8 mouse cellular contexts compared by ENCODE assay signal in the genomic region with DNA sequence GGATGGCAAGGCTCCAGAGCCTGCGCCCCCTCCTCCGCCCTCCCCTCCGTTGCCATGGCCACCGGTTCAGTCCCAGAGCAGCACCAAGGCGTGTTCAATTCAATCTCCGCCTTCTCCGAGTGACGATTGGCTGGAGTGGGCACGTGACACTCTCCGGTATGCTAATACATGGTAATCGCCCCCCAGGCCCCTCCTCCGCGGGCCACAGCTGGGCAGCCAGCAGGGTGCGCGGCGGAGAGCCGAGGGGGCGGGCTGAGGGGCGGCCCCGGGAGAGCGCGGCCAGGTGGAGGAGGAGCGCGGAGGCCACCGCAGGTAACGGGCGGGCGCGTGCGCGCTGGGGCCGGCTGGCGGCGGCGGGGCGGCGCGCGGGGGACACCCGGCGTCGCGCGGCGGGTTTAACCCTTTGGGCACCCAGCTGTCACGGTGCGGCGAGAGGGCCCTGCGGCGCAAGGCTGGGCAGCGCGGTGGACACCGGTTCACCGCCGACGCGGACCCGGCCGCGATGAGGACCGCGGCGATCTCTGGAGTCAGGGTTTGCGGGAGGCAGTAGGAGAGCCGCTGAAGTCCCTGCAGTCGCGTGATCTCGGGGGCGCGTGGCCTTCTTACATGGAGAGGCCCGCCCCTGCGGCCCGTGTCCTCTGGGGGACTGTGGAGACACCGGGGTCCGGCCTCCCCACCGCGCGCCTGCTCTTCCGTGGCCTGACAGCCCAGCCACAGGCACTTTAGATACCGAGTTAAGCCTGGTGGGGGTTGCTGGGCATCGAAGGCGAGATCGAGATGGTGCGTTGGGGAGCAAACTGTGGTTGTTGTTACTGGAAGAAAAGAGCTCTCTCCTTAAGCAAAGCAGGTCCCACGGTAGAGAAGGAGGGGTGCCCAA. TPM values are rescaled to one million over a fixed set of nuclear protein-coding genes. Genes with fewer than 3 reads are reported as not detected.
DNase-seq lines count a peak whose midpoint lies in the region; ATAC-seq and TF ChIP-seq lines count a peak whose summit lies in the region.

TSS of gene Phc2 (plus strand) at position 198 of the 877 bp plus-strand sequence.

- peak; percentile 97 for DNase-seq in cerebellum, adult 11-12 months
- DNase-seq in forebrain, embryonic 14.5 days (ENCODE audit: low spot score) = peak; percentile 99
- peak; percentile 91 to 93 for DNase-seq in heart, postnatal 10 days
- DNase-seq in kidney, postnatal 4 days = peak; percentile 97 to 98
- DNase-seq in neural tube, embryonic 11.5 days (ENCODE audit: low spot score) = peak; percentile 95

- TF ChIP-seq EP300 in ES-Bruce4 (IDR thresholded peaks at IDR 0.05; ENCODE audit: insufficient read depth, low read depth, low read length) = no peak

- 0 out of 2 replicates have a peak, but pooled peaks cover 1% of the 10 kb centered on the region for H3K27me3 ChIP-seq in ES-Bruce4 (ENCODE audit: control insufficient read depth, insufficient read depth, low read length, poor library complexity, severe bottlenecking)
- 0 out of 2 replicates have a peak, but pooled peaks cover 6% of the 10 kb centered on the region for H3K27me3 ChIP-seq in forebrain, embryonic 14.5 days (replicated peaks; ENCODE audit: control insufficient read depth, insufficient read depth, low read length)
- H3K27me3 ChIP-seq in liver, embryonic 15.5 days = peaks cover 18% of the 10 kb centered on the region
- H3K27me3 ChIP-seq in neural tube, embryonic 11.5 days (ENCODE audit: control insufficient read depth, insufficient read depth, low read length) = no peaks in the 10 kb centered on the region
- no peaks in the 10 kb centered on the region for H3K27me3 ChIP-seq in stomach, embryonic 16.5 days (ENCODE audit: control insufficient read depth, insufficient read depth, low read length)

- H3K4me2 ChIP-seq in forebrain, embryonic 14.5 days (ENCODE audit: low read length) = peak within 1 kb of the TSS; percentile 94
- H3K4me2 ChIP-seq in liver, embryonic 15.5 days = peak within 1 kb of the TSS; percentile 88
- H3K4me2 ChIP-seq in neural tube, embryonic 11.5 days (ENCODE audit: low read depth) = peak within 1 kb of the TSS; percentile 94
- peak within 1 kb of the TSS; percentile 96 for H3K4me2 ChIP-seq in stomach, embryonic 16.5 days (ENCODE audit: low read depth, low read length)

- H3K9me3 ChIP-seq in ES-Bruce4 (replicated peaks; ENCODE audit: control insufficient read depth, insufficient read depth, low read length, poor library complexity, severe bottlenecking) = no peaks in the 10 kb centered on the region
- no peaks in the 10 kb centered on the region for H3K9me3 ChIP-seq in forebrain, embryonic 14.5 days (replicated peaks; ENCODE audit: control insufficient read depth, low read length)
- no peaks in the 10 kb centered on the region for H3K9me3 ChIP-seq in liver, embryonic 15.5 days (replicated peaks)
- H3K9me3 ChIP-seq in neural tube, embryonic 11.5 days (ENCODE audit: control insufficient read depth, low read length) = no peaks in the 10 kb centered on the region
- H3K9me3 ChIP-seq in stomach, embryonic 16.5 days (replicated peaks; ENCODE audit: control insufficient read depth, low read length) = no peaks in the 10 kb centered on the region

- intact Hi-C loops in heart, postnatal 10 days (cut with DNase I) = no loop called here

- ATAC-seq in forebrain, embryonic 14.5 days = peak; percentile 99
- peak; percentile 96 for ATAC-seq in liver, embryonic 15.5 days (ENCODE audit: insufficient read depth)
- ATAC-seq in neural tube, embryonic 11.5 days (ENCODE audit: insufficient read depth, low FRiP score, low TSS enrichment) = peak; percentile 99
- peak; percentile 97 for ATAC-seq in stomach, embryonic 16.5 days (ENCODE audit: insufficient read depth, low FRiP score)

- peak within 1 kb of the TSS; percentile 71 for H3K4me3 ChIP-seq in ES-Bruce4 (ENCODE audit: low read depth, low read length)
- H3K4me3 ChIP-seq in forebrain, embryonic 14.5 days (ENCODE audit: low read depth, low read length) = peak within 1 kb of the TSS; percentile 70
- H3K4me3 ChIP-seq in liver, embryonic 15.5 days (replicated peaks) = peak within 1 kb of the TSS; percentile 63
- peak within 1 kb of the TSS; percentile 75 for H3K4me3 ChIP-seq in neural tube, embryonic 11.5 days (ENCODE audit: low read depth, low read length)
- H3K4me3 ChIP-seq in stomach, embryonic 16.5 days (replicated peaks; ENCODE audit: low read length) = peak within 1 kb of the TSS; percentile 71

- no peaks in the 10 kb centered on the region for H3K36me3 ChIP-seq in ES-Bruce4 (ENCODE audit: control insufficient read depth, insufficient read depth, low read length, poor library complexity, severe bottlenecking)
- no peaks in the 10 kb centered on the region for H3K36me3 ChIP-seq in forebrain, embryonic 14.5 days (ENCODE audit: control insufficient read depth, insufficient read depth, low read length)
- no peaks in the 10 kb centered on the region for H3K36me3 ChIP-seq in liver, embryonic 15.5 days (replicated peaks)
- H3K36me3 ChIP-seq in neural tube, embryonic 11.5 days (ENCODE audit: control insufficient read depth, insufficient read depth, low read length) = no peaks in the 10 kb centered on the region
- H3K36me3 ChIP-seq in stomach, embryonic 16.5 days (ENCODE audit: control insufficient read depth, insufficient read depth, low read length) = no peaks in the 10 kb centered on the region

- H3K27ac ChIP-seq in ES-Bruce4 (ENCODE audit: insufficient read depth, low read length) = no peak within 1 kb of the TSS
- peak within 1 kb of the TSS; percentile 77 for H3K27ac ChIP-seq in forebrain, embryonic 14.5 days (ENCODE audit: low read depth, low read length)
- no peak within 1 kb of the TSS; the same call in 1 of the 2 replicates for H3K27ac ChIP-seq in liver, embryonic 15.5 days (replicated peaks)
- peak within 1 kb of the TSS; percentile 60 for H3K27ac ChIP-seq in neural tube, embryonic 11.5 days (ENCODE audit: low read depth, low read length)
- H3K27ac ChIP-seq in stomach, embryonic 16.5 days (ENCODE audit: low read length) = peak within 1 kb of the TSS; percentile 60

- no peak for TF ChIP-seq POLR2A in ES-Bruce4 (IDR thresholded peaks at IDR 0.05; ENCODE audit: insufficient read depth, low read length)

- no peak for TF ChIP-seq CTCF in ES-Bruce4 (IDR thresholded peaks at IDR 0.05; ENCODE audit: low read depth, low read length)

- H3K4me1 ChIP-seq in ES-Bruce4 (ENCODE audit: control insufficient read depth, insufficient read depth, low read length) = no peaks in the 10 kb centered on the region
- peaks cover 7% of the 10 kb centered on the region; the same call in 1 of the 2 replicates for H3K4me1 ChIP-seq in forebrain, embryonic 14.5 days (ENCODE audit: control insufficient read depth, insufficient read depth, low read length)
- H3K4me1 ChIP-seq in liver, embryonic 15.5 days (replicated peaks) = peaks cover 12% of the 10 kb centered on the region
- peaks cover 20% of the 10 kb centered on the region for H3K4me1 ChIP-seq in neural tube, embryonic 11.5 days (ENCODE audit: control insufficient read depth, insufficient read depth, low read length)
- H3K4me1 ChIP-seq in stomach, embryonic 16.5 days (ENCODE audit: control insufficient read depth, insufficient read depth, low read length) = peaks cover 19% of the 10 kb centered on the region

- H3K9ac ChIP-seq in ES-Bruce4 (ENCODE audit: low read depth, poor library complexity, severe bottlenecking) = peak within 1 kb of the TSS; percentile 68
- peak within 1 kb of the TSS; percentile 73 for H3K9ac ChIP-seq in forebrain, embryonic 14.5 days (ENCODE audit: low read length)
- peak within 1 kb of the TSS; percentile 56 for H3K9ac ChIP-seq in liver, embryonic 15.5 days
- peak within 1 kb of the TSS; percentile 70 for H3K9ac ChIP-seq in neural tube, embryonic 11.5 days (ENCODE audit: low read length)
- peak within 1 kb of the TSS; percentile 84 for H3K9ac ChIP-seq in stomach, embryonic 16.5 days (ENCODE audit: low read length)

- WGBS in forebrain, embryonic 14.5 days = under 1% methylated on average over 65 of the region's 85 CpGs
- under 1% methylated on average over 84 of the region's 85 CpGs for WGBS in liver, embryonic 15.5 days (ENCODE audit: insufficient replicate concordance)
- under 1% methylated on average over 81 of the region's 85 CpGs for WGBS in neural tube, embryonic 11.5 days
- WGBS in stomach, embryonic 16.5 days = under 1% methylated on average over 85 of the region's 85 CpGs

RNA-seq across cellular contexts. Expression of gene Phc2, which starts in this region (rescaled TPM):
- 38.4 and 39.3 TPM in 2 replicates for polyA plus RNA-seq in ES-Bruce4 (2011; ENCODE audit: insufficient read depth, insufficient read length, low read depth, missing spikeins)
- polyA plus RNA-seq in forebrain, embryonic 14.5 days (2014; fragmentation: Nextera tagmentation; extraction: Ambion mirVana) = 33.1 and 35.3 TPM in 2 replicates
- total RNA-seq in heart, postnatal 10 days (2021) = 10 to 100 TPM; 68.1 to 70.8 TPM
- polyA plus RNA-seq in liver, embryonic 15.5 days (2015; fragmentation: Nextera tagmentation; extraction: Ambion mirVana) = 14.3 and 15.0 TPM in 2 replicates
- polyA plus RNA-seq in neural tube, embryonic 11.5 days (2014; fragmentation: Nextera tagmentation; extraction: Ambion mirVana) = 109 and 123 TPM in 2 replicates
- 12.7 TPM in 2 replicates for polyA plus RNA-seq in stomach, embryonic 16.5 days (2015; fragmentation: Nextera tagmentation; extraction: Ambion mirVana)

Comparison
In these comparisons a context has a peak if more than half of its experiments do, and no peak if none do; other contexts are left out.
1. H3K27ac ChIP-seq: peak in forebrain, embryonic 14.5 days (single experiment), neural tube, embryonic 11.5 days (single experiment) and stomach, embryonic 16.5 days (single experiment); none in ES-Bruce4 (single experiment) and liver, embryonic 15.5 days (single experiment).
2. Peak in every context shown above with its lines, with median percentiles within 50 percentile points of each other: H3K4me3 ChIP-seq, H3K9ac ChIP-seq, DNase-seq, ATAC-seq and H3K4me2 ChIP-seq.